Mouse (Mus musculus) large intestine, adult 2 months (tissue): Measurements from ENCODE around the gene Tnip3. TPM values are rescaled to one million over a fixed set of nuclear protein-coding genes. Genes with fewer than 3 reads are reported as not detected.

ENCODE experiments used
- DNase-seq: peaks from one replicate; pipeline ENCODE4 v3.0.0-alpha.2; 2012; ENCODE audit warnings: low read depth, low spot score
- WGBS: fragments of 180-500 bp; shearing (Covaris S2); methylation state at CpG from one replicate; pipeline ENCODE4 v1.1.7; 2018; 5-methylcytosine and 5-hydroxymethylcytosine counted together
- polyA plus RNA-seq: library from polyadenylated mRNA; depleted of rRNA; stranded (reverse); fragments of >200 nt; gene quantifications from 2 replicates; pipeline ENCODE4 v1.2.3, GENCODE M21; 2012

Gene Tnip3
- polyA plus RNA-seq, 1 experiment: 0.20 TPM

GRCm38 (mm10) chr6:65578151-65578973, 53.2 kb downstream of the Tnip3 start:
- WGBS: 68% methylated on average over 8 of the region's 8 CpGs
- no peak for DNase-seq

GRCm38 (mm10) chr6:65583029-65583428, 57.9 kb downstream of the Tnip3 start:
- DNase-seq: no peak
- 50% methylated on average over 4 of the region's 4 CpGs for WGBS

- 9% methylated on average over 4 of the region's 4 CpGs for WGBS
- DNase-seq: no peak
These were observed 59.8 kb downstream of the Tnip3 start for GRCm38 (mm10) chr6:65584870-65585332.

GRCm38 (mm10) chr6:65585333-65586053, 60.4 kb downstream of the Tnip3 start:
- 43% methylated on average over 3 of the region's 3 CpGs for WGBS
- DNase-seq: no peak

GRCm38 (mm10) chr6:65588847-65589246, 63.7 kb downstream of the Tnip3 start:
- WGBS: 67% methylated on average over 1 of the region's 1 CpGs

GRCm38 (mm10) chr6:65590018-65590417, 64.9 kb downstream of the Tnip3 start:
- DNase-seq: no peak
- 22% methylated on average over 2 of the region's 2 CpGs for WGBS

More at GRCm38 (mm10) chr6:65588847-65589246, 63.7 kb downstream of the Tnip3 start:
- DNase-seq: no peak

- peak; percentile 70 for DNase-seq
- WGBS: 37% methylated on average over 3 of the region's 3 CpGs
These were observed 69.1 kb downstream of the Tnip3 start for GRCm38 (mm10) chr6:65594171-65594570.

- no peak for DNase-seq
- 21% methylated on average over 1 of the region's 1 CpGs for WGBS
These were observed 70.3 kb downstream of the Tnip3 start for GRCm38 (mm10) chr6:65595371-65595770.

- DNase-seq: peak; percentile 75
- WGBS: 20% methylated on average over 12 of the region's 12 CpGs
These were observed 72.1 kb downstream of the Tnip3 start for GRCm38 (mm10) chr6:65597056-65597818.

- no peak for DNase-seq
- 56% methylated on average over 3 of the region's 3 CpGs for WGBS
These were observed 73.4 kb downstream of the Tnip3 start for GRCm38 (mm10) chr6:65598522-65598921.

- DNase-seq: no peak
- WGBS: 55% methylated on average over 7 of the region's 7 CpGs
These were observed 75.0 kb downstream of the Tnip3 start for GRCm38 (mm10) chr6:65599865-65600739.

GRCm38 (mm10) chr6:65600887-65601286, 75.8 kb downstream of the Tnip3 start:
- DNase-seq: no peak
- WGBS: 46% methylated on average over 1 of the region's 1 CpGs

GRCm38 (mm10) chr6:65605778-65606177, 80.7 kb downstream of the Tnip3 start:
- 76% methylated on average over 4 of the region's 4 CpGs for WGBS
- DNase-seq: no peak

- DNase-seq: no peak
These were observed 81.8 kb downstream of the Tnip3 start for GRCm38 (mm10) chr6:65606946-65607345.

GRCm38 (mm10) chr6:65611834-65612233, 86.7 kb downstream of the Tnip3 start:
- DNase-seq: no peak

- DNase-seq: no peak
These were observed 88.9 kb downstream of the Tnip3 start for GRCm38 (mm10) chr6:65613924-65614585.

- WGBS: 73% methylated on average over 4 of the region's 4 CpGs
- DNase-seq: no peak
These were observed 90.5 kb downstream of the Tnip3 start for GRCm38 (mm10) chr6:65615641-65616040.

- DNase-seq: no peak
These were observed 96.1 kb downstream of the Tnip3 start for GRCm38 (mm10) chr6:65621260-65621659.
